26 mouse cellular contexts compared by ENCODE assay signal in the genomic region with DNA sequence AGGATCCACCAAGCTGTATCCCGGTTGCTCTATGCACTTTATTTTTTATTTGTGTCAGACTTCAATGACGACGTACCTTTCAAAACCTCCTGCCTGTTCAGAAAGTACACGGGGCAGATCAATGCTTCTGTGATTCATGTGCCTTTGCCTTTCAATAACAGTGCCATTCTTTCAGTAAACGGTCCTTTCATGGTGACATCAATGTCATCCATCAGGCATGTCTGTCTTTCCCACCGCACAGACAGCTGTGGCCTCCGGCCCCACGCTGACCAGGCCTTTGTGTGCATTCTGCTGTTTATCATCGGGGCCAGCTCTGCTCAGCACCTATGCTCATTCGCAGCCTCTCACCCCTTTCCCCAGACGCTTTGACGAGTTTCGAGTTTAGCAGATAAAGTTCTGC.
DNase-seq lines count a peak whose midpoint lies in the region; ATAC-seq and TF ChIP-seq lines count a peak whose summit lies in the region.
"Had no signal": no experiment of that assay in that cellular context is flagged by ENCODE, and none has a peak within 500 bp of the region (broad histone marks: within the 10 kb centered on the region; RNA-seq: fewer than 3 reads in every experiment).

No protein-coding gene starts in this region.

- WGBS in heart, embryonic 11.5 days (ENCODE audit: insufficient replicate concordance): 18% methylated on average over 13 of the region's 13 CpGs
- 44% methylated on average over 13 of the region's 13 CpGs for WGBS in heart, adult 2 months
- WGBS in hindbrain, embryonic 12.5 days: 14% methylated on average over 13 of the region's 13 CpGs
- 11% methylated on average over 13 of the region's 13 CpGs for WGBS in hindbrain, embryonic 16.5 days
- WGBS in liver, embryonic 11.5 days: 37% methylated on average over 13 of the region's 13 CpGs

- no peak overlapping the region for H3K9ac ChIP-seq in heart, embryonic 11.5 days (ENCODE audit: low read depth, low read length)
- no peak overlapping the region for H3K9ac ChIP-seq in heart, adult 2 months (ENCODE audit: low read depth, low read length)
- no peak overlapping the region for H3K9ac ChIP-seq in hindbrain, embryonic 12.5 days
- H3K9ac ChIP-seq in hindbrain, embryonic 16.5 days (ENCODE audit: low read depth, low read length): no peak overlapping the region
- no peak overlapping the region for H3K9ac ChIP-seq in liver, embryonic 11.5 days (ENCODE audit: low read depth, low read length)
- H3K9ac ChIP-seq: forebrain, postnatal 0 days; liver, embryonic 14.5 days; lung, embryonic 14.5 days; stomach, embryonic 15.5 days had no signal

- no peaks in the 10 kb centered on the region for H3K9me3 ChIP-seq in heart, embryonic 11.5 days (replicated peaks; ENCODE audit: control insufficient read depth, low read length)
- H3K9me3 ChIP-seq in hindbrain, embryonic 12.5 days (replicated peaks): no peaks in the 10 kb centered on the region
- H3K9me3 ChIP-seq in hindbrain, embryonic 16.5 days (ENCODE audit: control insufficient read depth, low read length): no peaks in the 10 kb centered on the region
- H3K9me3 ChIP-seq in liver, embryonic 11.5 days (ENCODE audit: control insufficient read depth, low read length): no peaks in the 10 kb centered on the region
- H3K9me3 ChIP-seq: stomach, embryonic 15.5 days had no signal

- no peak overlapping the region for H3K27ac ChIP-seq in heart, embryonic 11.5 days (ENCODE audit: low read depth, low read length)
- H3K27ac ChIP-seq in heart, adult 2 months: no peak overlapping the region
- peak overlapping the region; percentile 3; the same call in 1 of the 2 replicates for H3K27ac ChIP-seq in hindbrain, embryonic 12.5 days
- H3K27ac ChIP-seq in hindbrain, embryonic 16.5 days (ENCODE audit: low read depth, low read length): no peak overlapping the region
- H3K27ac ChIP-seq in liver, embryonic 11.5 days (ENCODE audit: low read depth, low read length): no peak overlapping the region
- H3K27ac ChIP-seq: left cerebral cortex, adult 2 months; liver, embryonic 14.5 days; stomach, embryonic 15.5 days had no signal

- H3K27me3 ChIP-seq in heart, embryonic 11.5 days (ENCODE audit: control insufficient read depth, insufficient read depth, low read length): no peaks in the 10 kb centered on the region; the same call in 1 of the 2 replicates
- H3K27me3 ChIP-seq in heart, adult 2 months (ENCODE audit: control insufficient read depth, insufficient read depth, low read length): no peaks in the 10 kb centered on the region
- H3K27me3 ChIP-seq in hindbrain, embryonic 12.5 days: no peaks in the 10 kb centered on the region; the same call in 1 of the 2 replicates
- no peaks in the 10 kb centered on the region for H3K27me3 ChIP-seq in hindbrain, embryonic 16.5 days (replicated peaks; ENCODE audit: control insufficient read depth, insufficient read depth, low read length)
- no peaks in the 10 kb centered on the region for H3K27me3 ChIP-seq in liver, embryonic 11.5 days (replicated peaks; ENCODE audit: control insufficient read depth, insufficient read depth, low read length)
- H3K27me3 ChIP-seq: CH12.LX; stomach, embryonic 15.5 days had no signal

- intact Hi-C loops in heart, adult 2 months (cut with DNase I): no loop called here

- no peak overlapping the region for H3K4me3 ChIP-seq in heart, embryonic 11.5 days (ENCODE audit: low read depth, low read length)
- H3K4me3 ChIP-seq in heart, adult 2 months: no peak overlapping the region
- no peak overlapping the region for H3K4me3 ChIP-seq in hindbrain, embryonic 12.5 days
- H3K4me3 ChIP-seq in hindbrain, embryonic 16.5 days (ENCODE audit: low read length): no peak overlapping the region
- no peak overlapping the region for H3K4me3 ChIP-seq in liver, embryonic 11.5 days (ENCODE audit: low read depth, low read length)
- H3K4me3 ChIP-seq: left cerebral cortex, adult 2 months; stomach, embryonic 15.5 days had no signal

- H3K4me2 ChIP-seq in heart, embryonic 11.5 days: peak overlapping the region; percentile 31; the same call in 1 of the 2 replicates
- no peak overlapping the region for H3K4me2 ChIP-seq in hindbrain, embryonic 12.5 days (replicated peaks)
- no peak overlapping the region for H3K4me2 ChIP-seq in hindbrain, embryonic 16.5 days (ENCODE audit: low read length)
- H3K4me2 ChIP-seq in liver, embryonic 11.5 days: no peak overlapping the region
- H3K4me2 ChIP-seq: lung, embryonic 14.5 days; stomach, embryonic 15.5 days had no signal

- H3K36me3 ChIP-seq in heart, embryonic 11.5 days (ENCODE audit: control insufficient read depth, insufficient read depth, low read length): no peaks in the 10 kb centered on the region
- no peaks in the 10 kb centered on the region for H3K36me3 ChIP-seq in heart, adult 2 months (ENCODE audit: control insufficient read depth, insufficient read depth, low read length)
- no peaks in the 10 kb centered on the region for H3K36me3 ChIP-seq in hindbrain, embryonic 12.5 days
- no peaks in the 10 kb centered on the region for H3K36me3 ChIP-seq in hindbrain, embryonic 16.5 days (ENCODE audit: control insufficient read depth, insufficient read depth, low read length)
- no peaks in the 10 kb centered on the region for H3K36me3 ChIP-seq in liver, embryonic 11.5 days (ENCODE audit: control insufficient read depth, insufficient read depth, low read length)
- H3K36me3 ChIP-seq: G1E; stomach, embryonic 15.5 days had no signal

- no peak for DNase-seq in heart, adult 2 months
- peak; percentile 74 for DNase-seq in embryo, embryonic 10 days (ENCODE audit: low spot score)
- DNase-seq in mesoderm, embryonic 11.5 days (ENCODE audit: low read depth, low spot score): peak; percentile 69
- DNase-seq in liver, embryonic 11.5 days (ENCODE audit: low spot score): no peak
- DNase-seq: adrenal gland, postnatal 36 days; cerebellum, adult 11-12 months; cerebellum, postnatal 10 days; gastrocnemius, postnatal 25 days; heart, adult 18-20 months; heart, postnatal 36 days; kidney, adult 18-20 months; kidney, postnatal 4 days; lung, embryonic 14.5 days; right cerebral cortex, postnatal 4 days; thymus, postnatal 25 days had no signal

- peaks cover 5% of the 10 kb centered on the region for H3K4me1 ChIP-seq in heart, embryonic 11.5 days (ENCODE audit: control insufficient read depth, insufficient read depth, low read length)
- no peaks in the 10 kb centered on the region for H3K4me1 ChIP-seq in heart, adult 2 months (ENCODE audit: control insufficient read depth, insufficient read depth, low read length)
- peaks cover 27% of the 10 kb centered on the region for H3K4me1 ChIP-seq in hindbrain, embryonic 12.5 days
- H3K4me1 ChIP-seq in hindbrain, embryonic 16.5 days (ENCODE audit: control insufficient read depth, insufficient read depth, low read depth, low read length): peaks cover 8% of the 10 kb centered on the region
- no peaks in the 10 kb centered on the region for H3K4me1 ChIP-seq in liver, embryonic 11.5 days (replicated peaks; ENCODE audit: control insufficient read depth, insufficient read depth, low read length)
- H3K4me1 ChIP-seq: stomach, embryonic 15.5 days had no signal

- no peak for ATAC-seq in heart, embryonic 11.5 days (replicated peaks; ENCODE audit: insufficient number of reproducible peaks, low FRiP score, low TSS enrichment)
- no peak for ATAC-seq in hindbrain, embryonic 12.5 days (ENCODE audit: low FRiP score)
- no peak for ATAC-seq in hindbrain, embryonic 16.5 days
- ATAC-seq in liver, embryonic 11.5 days (replicated peaks; ENCODE audit: low FRiP score): no peak
- ATAC-seq: inflammation-experienced regulatory T-cells, adult 6 months; Patski had no signal

- no peak for TF ChIP-seq EP300 in heart, adult 2 months (IDR thresholded peaks at IDR 0.05; ENCODE audit: insufficient read depth, low read depth, low read length)

- no peak for TF ChIP-seq CTCF in heart, adult 2 months (IDR thresholded peaks at IDR 0.05)

- H3K79me2 ChIP-seq in heart, adult 2 months (replicated peaks; ENCODE audit: control insufficient read depth, insufficient read depth, low read length): no peaks in the 10 kb centered on the region

- TF ChIP-seq POLR2A in heart, adult 2 months (IDR thresholded peaks at IDR 0.05; ENCODE audit: insufficient read depth, low read depth, low read length): no peak

Comparison
In these comparisons a context has a peak if more than half of its experiments do, and no peak if none do; other contexts are left out.
1. DNase-seq: peak in embryo, embryonic 10 days (single experiment) and mesoderm, embryonic 11.5 days (single experiment); none in heart, adult 2 months (0 of 2) and liver, embryonic 11.5 days (single experiment).